Mouse (Mus musculus): ENCODE data around the gene Mrpl16.

DNA sequence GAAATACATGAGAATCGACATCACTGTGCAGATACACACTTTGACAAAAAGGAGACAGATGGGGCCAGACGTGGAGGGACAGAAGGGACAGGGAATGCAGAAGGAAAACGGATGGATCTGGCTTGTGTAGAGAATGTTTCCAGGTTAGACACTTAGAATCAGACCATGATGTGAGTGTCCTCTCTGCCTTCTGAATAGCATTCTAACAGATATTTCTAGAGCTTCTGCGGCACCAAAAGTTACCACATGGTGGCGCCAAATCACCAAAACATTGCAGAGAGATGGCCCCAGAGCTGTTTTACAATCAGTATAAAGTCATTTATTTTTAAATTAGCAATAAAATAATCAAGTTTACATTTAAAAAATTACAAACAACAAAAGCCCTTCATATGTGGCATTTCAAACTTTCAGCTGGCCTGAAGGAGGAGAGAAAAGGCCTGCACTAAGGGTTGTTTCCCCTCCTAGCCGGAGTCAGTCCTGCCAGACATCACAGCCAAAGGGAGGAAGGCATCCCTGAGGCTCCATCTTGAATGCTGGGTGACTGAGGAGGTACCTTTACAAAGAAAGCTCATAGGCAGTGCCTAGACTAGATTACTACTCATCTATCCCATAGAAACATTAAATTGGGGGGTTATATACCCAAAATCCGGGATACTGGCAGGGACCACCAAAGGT lies 7.1 kb downstream of the Mrpl16 start:
- TF ChIP-seq CTCF (IDR thresholded peaks at IDR 0.05; ENCODE audit: low read depth) (peak; percentile 72), EP300 (IDR thresholded peaks at IDR 0.05; ENCODE audit: low read depth) (no peak)
